Mouse (Mus musculus): ENCODE data around the gene Syne1. TPM values are rescaled to one million over a fixed set of nuclear protein-coding genes. Genes with fewer than 3 reads are reported as not detected.

Gene Syne1
- polyA plus RNA-seq, 1 experiment from 2014 or later = 8.6 TPM

- Histone ChIP-seq H3K36me3 (no peaks in the 10 kb centered on the region), H3K9ac (no peak overlapping the region), H3K4me2 (no peak overlapping the region), H3K4me3 (no peak overlapping the region), H3K9me3 (no peaks in the 10 kb centered on the region), H3K27ac (no peak overlapping the region), H3K27me3 (no peaks in the 10 kb centered on the region), H3K4me1 (replicated peaks) (no peaks in the 10 kb centered on the region)
- 88% methylated on average over 11 of the region's 11 CpGs for WGBS
- ATAC-seq (ENCODE audit: low FRiP score) = no peak
Observed at GRCm38 (mm10) chr10:5323741-5324395, 227.4 kb downstream of the Syne1 start.

- Histone ChIP-seq H3K4me1 (replicated peaks) (no peaks in the 10 kb centered on the region), H3K36me3 (no peaks in the 10 kb centered on the region), H3K27me3 (no peaks in the 10 kb centered on the region), H3K4me2 (no peak overlapping the region), H3K27ac (no peak overlapping the region), H3K4me3 (no peak overlapping the region), H3K9ac (no peak overlapping the region), H3K9me3 (no peaks in the 10 kb centered on the region)
- ATAC-seq (ENCODE audit: low FRiP score) = no peak
- WGBS = 58% methylated on average over 7 of the region's 7 CpGs
Observed at GRCm38 (mm10) chr10:5322562-5322961, 228.7 kb downstream of the Syne1 start.

DNA sequence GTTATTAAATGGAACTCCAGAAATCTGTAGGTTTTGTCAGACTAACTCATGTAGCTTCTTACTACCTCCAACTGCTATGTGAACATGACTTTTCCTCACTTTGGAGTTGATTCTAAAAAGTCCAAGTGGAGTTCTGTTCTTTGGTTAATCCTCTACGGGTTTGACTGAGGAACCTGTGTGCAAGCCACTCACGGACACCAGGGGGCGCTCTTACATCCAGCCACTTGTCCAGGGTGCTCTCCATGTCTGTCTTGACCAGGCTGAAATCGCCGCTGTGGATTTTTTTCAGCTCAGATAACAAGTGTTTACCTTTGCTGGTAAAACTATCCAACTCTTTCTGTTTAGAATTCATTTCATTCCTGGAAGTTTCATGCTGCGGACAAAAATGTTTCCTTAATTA, 233.7 kb downstream of the Syne1 start:
- H3K4me2 ChIP-seq = no peak overlapping the region
- no peak overlapping the region for H3K4me3 ChIP-seq
- H3K4me1 ChIP-seq (replicated peaks) = no peaks in the 10 kb centered on the region
- WGBS = 29% methylated on average over 6 of the region's 6 CpGs
- H3K27ac ChIP-seq = no peak overlapping the region
- no peaks in the 10 kb centered on the region for H3K36me3 ChIP-seq
- ATAC-seq (ENCODE audit: low FRiP score) = no peak
- no peaks in the 10 kb centered on the region for H3K27me3 ChIP-seq
- H3K9me3 ChIP-seq = no peaks in the 10 kb centered on the region
- H3K9ac ChIP-seq = no peak overlapping the region

GRCm38 (mm10) chr10:5312437-5312836, 238.8 kb downstream of the Syne1 start:
- ATAC-seq (ENCODE audit: low FRiP score) = no peak

GRCm38 (mm10) chr10:5309961-5310713, 241.1 kb downstream of the Syne1 start:
- ATAC-seq (ENCODE audit: low FRiP score) = peak; percentile 69; the same call in 1 of the 2 replicates
- WGBS = 15% methylated on average over 4 of the region's 4 CpGs
- Histone ChIP-seq H3K27me3 (no peaks in the 10 kb centered on the region), H3K27ac (no peak overlapping the region), H3K4me1 (replicated peaks) (peaks cover 13% of the 10 kb centered on the region), H3K9me3 (no peaks in the 10 kb centered on the region), H3K4me2 (no peak overlapping the region), H3K36me3 (no peaks in the 10 kb centered on the region), H3K9ac (no peak overlapping the region), H3K4me3 (no peak overlapping the region)

More at GRCm38 (mm10) chr10:5312437-5312836, 238.8 kb downstream of the Syne1 start:
- Histone ChIP-seq H3K4me3 (no peak overlapping the region), H3K9me3 (no peaks in the 10 kb centered on the region), H3K27ac (no peak overlapping the region), H3K27me3 (no peaks in the 10 kb centered on the region), H3K36me3 (no peaks in the 10 kb centered on the region), H3K4me2 (no peak overlapping the region), H3K9ac (no peak overlapping the region), H3K4me1 (replicated peaks) (peaks cover 13% of the 10 kb centered on the region)
- WGBS = 73% methylated on average over 4 of the region's 4 CpGs

- ATAC-seq (ENCODE audit: low FRiP score) = no peak
- no peak overlapping the region for H3K4me3 ChIP-seq
- no peaks in the 10 kb centered on the region for H3K27me3 ChIP-seq
- H3K4me2 ChIP-seq = 0 out of 2 replicates have a peak overlapping the region, but pooled peaks have one; percentile 4
- 39% methylated on average over 10 of the region's 10 CpGs for WGBS
- no peaks in the 10 kb centered on the region for H3K9me3 ChIP-seq
- H3K27ac ChIP-seq = no peak overlapping the region; the same call in 1 of the 2 replicates
- no peaks in the 10 kb centered on the region for H3K36me3 ChIP-seq
- H3K9ac ChIP-seq = no peak overlapping the region
- peaks cover 13% of the 10 kb centered on the region for H3K4me1 ChIP-seq (replicated peaks)
Observed at GRCm38 (mm10) chr10:5309398-5309797, 241.9 kb downstream of the Syne1 start.

DNA sequence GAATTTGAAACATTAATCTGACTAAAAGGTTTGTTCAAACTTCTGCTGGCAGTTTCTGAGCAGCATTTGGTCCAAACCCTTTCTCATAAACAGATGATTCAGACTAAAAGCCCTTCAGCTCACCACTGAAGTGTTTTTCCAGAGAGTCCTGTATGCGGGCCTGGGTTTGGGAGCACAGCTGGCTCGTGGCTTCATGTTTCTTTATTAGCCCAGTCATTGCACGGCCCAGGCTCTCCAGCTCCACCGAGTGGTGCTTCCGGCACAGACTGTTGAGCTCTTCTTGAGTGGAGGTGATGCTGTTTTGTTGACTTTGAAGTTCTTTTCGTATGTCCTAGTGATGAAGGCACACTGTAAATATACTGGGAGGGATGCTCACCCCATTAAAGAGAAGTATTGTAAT, 245.7 kb downstream of the Syne1 start:
- WGBS = 52% methylated on average over 6 of the region's 6 CpGs
- Histone ChIP-seq H3K4me3 (no peak overlapping the region), H3K9me3 (no peaks in the 10 kb centered on the region), H3K27me3 (no peaks in the 10 kb centered on the region), H3K9ac (no peak overlapping the region), H3K4me2 (no peak overlapping the region), H3K36me3 (no peaks in the 10 kb centered on the region), H3K4me1 (replicated peaks) (peaks cover 12% of the 10 kb centered on the region), H3K27ac (no peak overlapping the region)
- ATAC-seq (ENCODE audit: low FRiP score) = no peak

- H3K27me3 ChIP-seq = no peaks in the 10 kb centered on the region
- H3K4me3 ChIP-seq = no peak overlapping the region
- no peaks in the 10 kb centered on the region for H3K36me3 ChIP-seq
- no peak overlapping the region for H3K27ac ChIP-seq
- no peak for ATAC-seq (ENCODE audit: low FRiP score)
- H3K4me1 ChIP-seq (replicated peaks) = no peaks in the 10 kb centered on the region; the same call in 1 of the 2 replicates
- H3K9ac ChIP-seq = no peak overlapping the region
- H3K4me2 ChIP-seq = no peak overlapping the region
- no peaks in the 10 kb centered on the region for H3K9me3 ChIP-seq
- 38% methylated on average over 7 of the region's 7 CpGs for WGBS
Observed at GRCm38 (mm10) chr10:5295291-5295891, 255.9 kb downstream of the Syne1 start.

DNA sequence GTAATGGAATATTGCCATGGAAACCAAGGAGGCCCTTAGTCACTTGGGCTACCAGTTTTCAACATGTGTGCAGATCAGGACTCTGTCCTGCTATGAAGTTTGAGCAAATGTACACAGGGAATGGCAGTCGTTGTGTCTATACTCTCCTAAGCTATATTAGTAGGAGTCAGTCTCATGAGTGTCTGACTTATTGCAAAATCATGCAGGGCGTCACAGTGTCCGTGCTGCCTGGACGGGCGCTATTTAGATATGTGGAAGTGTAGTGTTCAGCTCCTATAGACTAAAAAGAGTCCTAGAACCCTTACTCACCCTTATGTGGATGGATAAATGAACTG, 261.7 kb downstream of the Syne1 start:
- Histone ChIP-seq H3K4me1 (replicated peaks) (no peaks in the 10 kb centered on the region), H3K9me3 (no peaks in the 10 kb centered on the region), H3K27ac (no peak overlapping the region), H3K36me3 (no peaks in the 10 kb centered on the region), H3K27me3 (no peaks in the 10 kb centered on the region), H3K9ac (no peak overlapping the region), H3K4me3 (no peak overlapping the region), H3K4me2 (no peak overlapping the region)
- peak; percentile 30; the same call in 1 of the 2 replicates for ATAC-seq (ENCODE audit: low FRiP score)
- WGBS = 83% methylated on average over 5 of the region's 5 CpGs

- no peaks in the 10 kb centered on the region for H3K4me1 ChIP-seq (replicated peaks)
- no peaks in the 10 kb centered on the region for H3K9me3 ChIP-seq
- H3K36me3 ChIP-seq = no peaks in the 10 kb centered on the region
- H3K9ac ChIP-seq = 0 out of 2 replicates have a peak overlapping the region, but pooled peaks have one; percentile 3
- ATAC-seq (ENCODE audit: low FRiP score) = peak; percentile 34
- H3K4me2 ChIP-seq = 0 out of 2 replicates have a peak overlapping the region, but pooled peaks have one; percentile 4
- no peaks in the 10 kb centered on the region for H3K27me3 ChIP-seq
- 51% methylated on average over 19 of the region's 19 CpGs for WGBS
- no peak overlapping the region for H3K4me3 ChIP-seq
- H3K27ac ChIP-seq = peak overlapping the region; percentile 45; the same call in 1 of the 2 replicates
Observed at GRCm38 (mm10) chr10:5288716-5289574, 262.3 kb downstream of the Syne1 start.

DNA sequence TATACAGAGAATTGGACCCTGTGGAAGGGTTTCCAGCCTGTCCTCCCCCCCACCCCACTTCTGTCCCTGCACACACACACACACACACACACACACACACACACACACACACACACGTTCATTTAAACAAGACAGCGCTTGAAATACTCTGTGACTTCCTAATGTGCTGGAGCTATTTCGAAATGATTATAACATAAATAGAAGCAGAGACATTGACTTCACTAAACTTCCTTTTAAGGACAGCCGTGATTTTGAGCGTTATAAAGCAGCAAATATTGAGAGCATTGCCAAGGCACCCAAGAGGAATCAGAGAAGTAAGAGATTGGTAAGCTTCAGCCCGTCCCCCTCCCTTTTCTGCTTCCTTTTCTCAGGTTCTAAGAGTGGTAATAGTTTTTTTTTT, 263.0 kb downstream of the Syne1 start:
- ATAC-seq (ENCODE audit: low FRiP score) = no peak
- Histone ChIP-seq H3K4me1 (replicated peaks) (no peaks in the 10 kb centered on the region), H3K4me2 (no peak overlapping the region)

GRCm38 (mm10) chr10:5275769-5276168, 275.5 kb downstream of the Syne1 start:
- H3K4me3 ChIP-seq = no peak overlapping the region
- H3K4me2 ChIP-seq = no peak overlapping the region
- no peaks in the 10 kb centered on the region for H3K9me3 ChIP-seq
- no peaks in the 10 kb centered on the region for H3K36me3 ChIP-seq
- H3K27me3 ChIP-seq = no peaks in the 10 kb centered on the region
- H3K27ac ChIP-seq = no peak overlapping the region
- H3K9ac ChIP-seq = no peak overlapping the region
- no peak for ATAC-seq (ENCODE audit: low FRiP score)
- 91% methylated on average over 5 of the region's 5 CpGs for WGBS
- no peaks in the 10 kb centered on the region for H3K4me1 ChIP-seq (replicated peaks)

More for the DNA sequence above, 263.0 kb downstream of the Syne1 start:
- Histone ChIP-seq H3K36me3 (no peaks in the 10 kb centered on the region), H3K9me3 (no peaks in the 10 kb centered on the region), H3K9ac (no peak overlapping the region), H3K4me3 (no peak overlapping the region), H3K27ac (no peak overlapping the region), H3K27me3 (no peaks in the 10 kb centered on the region)
- WGBS = 76% methylated on average over 6 of the region's 6 CpGs
